Mouse (Mus musculus) ZHBTc4 (cell line): ENCODE measurements around the gene Cpsf6.
A peak's percentile ranks its signal among the peaks of the same experiment; 100 is the strongest.
"Not testable (repeated sequence)": the region's sequence is repeated elsewhere in the genome, so short reads cannot be mapped to it uniquely, and the experiment has no call there.

Experiments used
- DNase-seq: peaks from one replicate; pipeline ENCODE4 v3.0.0-alpha.2; 2011; ENCODE audit warnings: low read depth, low spot score

The Cpsf6 gene

DNA sequence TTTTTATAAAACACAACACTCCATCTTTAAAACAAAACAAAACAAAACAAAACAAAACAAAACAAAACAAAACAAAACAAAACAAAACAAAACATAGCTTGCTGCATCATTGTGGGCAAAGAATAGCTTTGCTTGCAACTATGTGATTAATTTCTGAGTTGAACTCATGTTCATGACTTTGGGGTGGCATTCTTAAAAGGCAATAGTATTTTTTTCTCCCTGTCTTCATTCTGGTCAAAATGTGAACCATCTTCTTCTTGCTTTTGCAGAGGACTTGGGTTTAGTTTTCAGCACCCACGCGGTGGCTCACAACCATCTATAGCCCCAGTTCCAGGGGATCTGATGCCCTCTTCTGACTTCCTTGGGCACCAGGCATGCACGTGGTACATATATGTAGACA, 20.0 kb upstream of the Cpsf6 start:
- no peak for DNase-seq

- no peak for DNase-seq
These were observed 19.4 kb upstream of the Cpsf6 start for GRCm38 (mm10) chr10:117399196-117399595.

DNA sequence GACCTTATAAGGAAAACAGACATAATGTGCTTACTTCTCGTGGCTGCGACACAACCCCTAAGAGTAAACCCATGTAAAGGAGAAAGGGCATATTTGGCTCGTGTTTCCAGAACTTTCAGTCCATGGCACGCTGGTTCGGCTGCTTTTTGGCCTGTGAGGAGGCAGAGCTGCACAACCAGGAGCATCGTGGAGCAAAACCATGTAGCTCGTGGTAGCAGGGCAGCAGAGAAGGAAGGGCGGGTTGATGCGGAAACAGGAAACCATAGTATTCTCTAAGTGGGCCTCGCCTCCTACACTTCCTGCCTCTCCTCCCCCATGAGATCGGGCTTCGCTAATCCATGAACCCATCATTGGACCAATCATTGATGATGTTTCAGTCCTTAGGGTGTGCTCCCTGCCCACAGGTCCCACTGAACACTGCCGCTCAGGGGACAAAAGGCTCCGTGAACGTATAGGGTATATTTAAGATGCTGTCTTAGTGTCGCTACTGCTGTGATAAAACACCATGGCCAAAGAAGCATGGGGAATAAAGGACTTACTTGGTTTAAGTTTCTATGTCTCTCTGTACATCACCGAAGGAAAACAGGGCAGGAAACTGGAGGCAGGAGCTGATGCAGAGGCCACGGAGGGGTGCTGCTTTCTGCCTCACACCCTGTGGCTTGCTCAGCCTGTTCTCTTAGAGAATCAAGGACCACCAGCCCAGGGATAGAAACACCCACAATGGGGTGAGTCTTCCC, 18.4 kb upstream of the Cpsf6 start:
- peak; percentile 44 for DNase-seq

DNA sequence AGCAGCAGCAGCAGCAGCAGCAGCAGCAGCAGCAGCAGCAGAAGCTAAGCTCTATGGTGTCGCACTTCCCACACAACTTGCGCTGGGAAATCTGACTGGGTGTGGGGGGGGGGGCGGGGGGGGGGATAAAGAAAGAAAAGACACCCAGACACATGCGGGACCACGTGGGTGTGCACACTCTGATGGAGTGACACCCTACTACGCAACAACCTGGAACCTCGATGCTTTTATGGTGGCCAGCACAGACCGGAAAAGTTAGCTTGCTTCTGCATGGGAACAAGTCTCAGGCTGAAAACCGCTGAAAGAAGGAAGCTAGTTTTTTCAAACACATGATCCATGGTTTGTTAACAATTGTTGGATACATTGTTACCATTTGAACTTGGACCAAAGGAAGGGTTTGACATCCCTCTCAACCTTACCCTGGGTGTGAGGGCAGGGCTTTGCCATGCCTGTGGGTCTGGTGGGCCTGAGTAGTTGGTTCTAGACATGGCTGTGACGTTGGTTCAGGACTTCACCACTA, 17.4 kb upstream of the Cpsf6 start:
- no peak for DNase-seq

- peak; percentile 67 for DNase-seq
These were observed 16.7 kb upstream of the Cpsf6 start for GRCm38 (mm10) chr10:117396386-117397048.

GRCm38 (mm10) chr10:117395801-117396200, 16.0 kb upstream of the Cpsf6 start:
- DNase-seq, result no peak

GRCm38 (mm10) chr10:117394738-117395550, 15.1 kb upstream of the Cpsf6 start:
- no peak for DNase-seq

GRCm38 (mm10) chr10:117393891-117394395, 14.1 kb upstream of the Cpsf6 start:
- no peak for DNase-seq

DNA sequence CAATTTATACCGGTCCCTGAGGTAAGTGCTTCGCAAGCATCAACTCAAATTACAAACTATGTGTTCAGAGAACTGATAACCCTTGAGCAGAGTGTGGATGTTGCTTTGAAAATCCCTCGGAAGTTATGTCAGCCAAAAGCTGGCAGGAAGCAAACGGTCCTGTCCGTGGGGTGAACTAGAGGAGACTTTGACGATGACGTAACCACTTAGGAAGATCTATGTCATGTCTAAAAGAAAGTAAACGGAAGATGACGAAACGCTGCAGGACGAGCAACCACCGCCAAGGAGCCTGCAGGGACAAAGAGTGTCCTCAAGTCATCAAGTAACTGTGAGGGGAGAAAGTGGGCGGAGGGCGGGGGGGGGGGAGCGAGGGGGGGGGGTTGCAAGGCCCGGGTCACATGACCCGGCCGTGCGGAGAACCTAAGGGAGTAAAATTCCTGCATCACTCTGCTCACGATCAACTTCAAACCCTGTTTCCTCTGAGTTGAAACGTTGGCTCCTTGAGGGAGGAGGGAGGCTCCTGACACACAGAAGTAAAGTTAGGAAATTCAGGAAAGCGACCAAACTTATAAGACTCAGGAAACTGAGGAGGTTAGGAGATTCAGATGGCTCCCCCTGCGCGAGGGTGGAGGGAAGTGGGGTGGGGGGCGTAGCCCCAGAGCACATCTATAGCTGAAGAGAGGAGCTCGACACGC, 13.5 kb upstream of the Cpsf6 start:
- DNase-seq, result peak; percentile 57

DNA sequence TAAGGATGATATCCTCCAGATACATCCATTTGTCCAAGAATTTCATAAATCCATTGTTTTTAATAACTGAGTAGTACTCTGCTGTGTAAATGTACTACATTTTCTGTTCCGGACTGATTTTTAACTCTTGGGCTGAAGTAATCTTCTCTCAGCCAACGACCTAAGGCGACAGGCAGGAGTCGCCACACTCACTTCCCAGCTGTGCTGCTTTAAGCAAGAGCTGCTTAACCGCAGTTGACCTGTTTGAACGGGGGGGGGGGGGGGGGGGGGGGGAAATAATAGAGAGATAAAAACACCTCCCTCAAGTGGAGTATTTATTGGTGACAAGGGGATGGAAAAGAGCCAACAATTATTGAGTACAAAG, 13.0 kb upstream of the Cpsf6 start:
- DNase-seq, result no peak

- not testable (repeated sequence) for DNase-seq
These were observed 12.6 kb upstream of the Cpsf6 start for GRCm38 (mm10) chr10:117392397-117392796.

GRCm38 (mm10) chr10:117391801-117392200, 12.0 kb upstream of the Cpsf6 start:
- no peak for DNase-seq

DNA sequence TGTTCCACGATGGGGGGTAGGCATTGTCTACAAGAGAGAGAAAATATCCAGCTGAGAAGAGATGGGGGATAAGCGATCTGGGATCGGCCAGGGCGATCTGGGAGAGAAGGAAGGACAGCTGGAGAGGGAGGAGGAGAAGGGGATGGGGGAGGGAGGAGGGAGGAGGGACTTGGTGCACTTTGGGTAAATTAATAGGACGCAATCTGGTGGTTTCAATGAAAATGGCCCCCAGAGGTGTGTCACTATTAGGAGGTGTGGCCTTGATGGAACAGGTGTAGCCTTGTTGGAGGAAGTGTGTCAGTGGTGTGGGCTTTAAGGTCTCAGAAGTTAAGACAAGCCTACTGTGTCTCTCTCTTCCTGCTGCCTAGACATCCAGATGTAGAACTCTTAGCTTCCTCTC, 11.2 kb upstream of the Cpsf6 start:
- DNase-seq, result peak; percentile 47

DNA sequence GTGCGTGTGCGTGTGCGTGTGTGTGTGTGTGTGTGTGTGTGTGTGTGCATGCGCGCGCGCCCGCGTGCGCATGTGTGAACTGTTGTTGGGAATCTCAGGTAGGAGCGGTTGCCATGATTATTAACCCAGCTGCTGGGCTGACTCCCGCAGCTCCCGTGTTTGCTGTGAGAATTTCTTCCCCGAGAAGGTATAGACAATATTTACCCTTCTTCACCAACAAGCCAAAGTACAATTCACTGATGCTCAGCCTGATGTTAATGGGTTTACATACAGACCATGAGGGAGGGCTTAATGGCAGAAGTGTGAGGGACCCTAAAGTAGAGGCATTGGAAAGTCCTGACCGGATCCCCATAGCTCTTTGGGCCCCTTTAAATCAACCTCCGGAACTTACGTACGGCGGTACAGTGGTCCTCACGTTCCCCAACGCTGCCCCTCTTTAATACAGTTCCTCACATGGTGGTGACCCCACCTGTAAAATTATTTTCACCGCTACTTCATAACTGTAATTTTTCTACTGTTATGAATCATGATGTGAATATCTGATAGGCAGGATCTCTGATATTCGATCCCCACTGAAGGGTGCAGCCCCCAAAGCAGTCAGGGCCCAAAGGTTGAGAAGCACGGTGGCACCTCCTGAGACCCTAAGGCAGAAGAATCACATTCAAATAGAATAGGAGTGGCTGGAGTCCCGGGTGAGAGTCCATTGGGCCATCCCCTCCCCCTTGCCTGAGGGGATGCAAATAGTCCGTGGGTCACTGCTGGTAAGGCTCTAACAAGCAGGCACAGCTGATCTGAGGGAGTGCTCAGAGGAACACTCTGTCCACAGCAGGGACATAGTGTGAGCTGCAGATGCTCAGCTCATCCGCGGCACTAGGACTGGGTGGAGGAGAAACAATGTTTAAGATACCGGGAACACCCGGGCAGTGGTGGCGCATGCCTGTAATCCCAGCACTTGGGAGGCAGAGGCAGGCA, 10.4 kb upstream of the Cpsf6 start:
- DNase-seq, result peak; percentile 83

- no peak for DNase-seq
These were observed 9.5 kb upstream of the Cpsf6 start for GRCm38 (mm10) chr10:117389371-117389740.

- peak; percentile 32 for DNase-seq
These were observed 9.0 kb upstream of the Cpsf6 start for GRCm38 (mm10) chr10:117388637-117389370.

DNA sequence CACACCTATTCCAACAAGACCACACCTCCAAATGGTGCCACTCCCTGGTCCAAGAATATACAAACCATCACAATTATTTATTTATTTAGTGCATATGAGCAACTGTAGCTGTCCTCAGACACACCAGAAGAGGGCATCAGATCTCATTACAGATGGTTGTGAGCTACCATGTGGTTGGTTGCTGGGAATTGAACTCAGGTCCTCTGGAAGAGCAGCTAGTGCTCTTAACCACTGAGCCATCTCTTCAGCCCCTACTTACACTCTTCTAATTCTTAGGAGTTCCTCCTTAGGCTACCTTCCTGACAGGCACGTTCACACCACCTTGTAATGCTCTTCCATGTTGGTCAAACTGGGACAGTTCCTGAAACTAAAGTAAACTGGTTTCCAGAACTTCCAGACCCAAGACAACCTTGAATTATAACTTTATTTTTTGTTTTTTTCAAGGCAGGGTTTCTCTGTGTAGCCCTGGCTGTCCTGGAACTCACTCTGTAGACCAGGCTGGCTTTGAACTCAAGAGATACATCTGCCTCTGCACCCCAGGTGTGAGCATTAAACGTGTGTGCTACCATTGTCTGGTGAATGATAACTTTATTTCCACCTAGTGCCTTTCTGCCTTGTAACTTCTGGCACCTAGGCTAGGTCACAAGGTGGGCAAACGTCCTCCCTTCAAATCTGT, 8.3 kb upstream of the Cpsf6 start:
- DNase-seq, result not testable (repeated sequence)

GRCm38 (mm10) chr10:117386981-117387380, 7.2 kb upstream of the Cpsf6 start:
- no peak for DNase-seq

- DNase-seq, result no peak
These were observed 6.4 kb upstream of the Cpsf6 start for GRCm38 (mm10) chr10:117386261-117386660.
